Mouse (Mus musculus) heart, embryonic 11.5 days (tissue): ENCODE measurements at regions not wholly inside any gene's neighbourhood (a gene's known extent, or its start where the extent isn't known, plus 50 kb on each side); places are given as distances from the start of the nearest gene placed in this dataset.
A peak's percentile ranks its signal among the peaks of the same experiment; 100 is the strongest.

Experiments used
- ATAC-seq: fragments of 200-750 bp; cut with Nextera tagmentation; replicated peaks from 2 replicates; pipeline ENCODE4 v1.8.0; 2017; ENCODE audit warnings: moderate library complexity; ENCODE audit not compliant: insufficient number of reproducible peaks, low FRiP score, low TSS enrichment
- H3K27ac ChIP-seq: fragments of 300-500 bp; sonication (generic); 2 replicates; pipeline ENCODE4 v1.5.1; 2014; ENCODE audit warnings: mild to moderate bottlenecking, low read depth, low read length
- H3K27me3 ChIP-seq: fragments of 300-500 bp; sonication (generic); 2 replicates; pipeline ENCODE4 v1.6.1; 2014; ENCODE audit warnings: mild to moderate bottlenecking, low read length, mixed read lengths; ENCODE audit not compliant: control insufficient read depth, insufficient read depth
- H3K36me3 ChIP-seq: fragments of 300-500 bp; sonication (generic); 2 replicates; pipeline ENCODE4 v1.6.1; 2014; ENCODE audit warnings: mild to moderate bottlenecking, low read length, moderate library complexity, mixed read lengths; ENCODE audit not compliant: control insufficient read depth, insufficient read depth
- H3K4me1 ChIP-seq: fragments of 300-500 bp; sonication (generic); 2 replicates; pipeline ENCODE4 v1.6.1; 2014; ENCODE audit warnings: low read length; ENCODE audit not compliant: control insufficient read depth, insufficient read depth
- H3K4me2 ChIP-seq: fragments of 300-500 bp; sonication (generic); 2 replicates; pipeline ENCODE4 v1.6.1; 2014; ENCODE audit warnings: mild to moderate bottlenecking, moderate library complexity
- H3K4me3 ChIP-seq: fragments of 300-500 bp; sonication (generic); 2 replicates; pipeline ENCODE4 v1.5.1; 2014; ENCODE audit warnings: low read depth, low read length
- H3K9ac ChIP-seq: fragments of 300-500 bp; sonication (generic); 2 replicates; pipeline ENCODE4 v1.6.1; 2014; ENCODE audit warnings: mild to moderate bottlenecking, low read depth, low read length, moderate library complexity
- H3K9me3 ChIP-seq: fragments of 300-500 bp; sonication (generic); replicated peaks from 2 replicates; pipeline ENCODE4 v1.6.1; 2016; ENCODE audit warnings: low read length; ENCODE audit not compliant: control insufficient read depth
- WGBS: fragments of 180-500 bp; shearing (Covaris S2); extraction: QIAGEN DNeasy Blood & Tissue Kit; methylation state at CpG from one replicate; pipeline ENCODE4 v1.1.7; 2014; ENCODE audit not compliant: insufficient replicate concordance; 5-methylcytosine and 5-hydroxymethylcytosine counted together

DNA sequence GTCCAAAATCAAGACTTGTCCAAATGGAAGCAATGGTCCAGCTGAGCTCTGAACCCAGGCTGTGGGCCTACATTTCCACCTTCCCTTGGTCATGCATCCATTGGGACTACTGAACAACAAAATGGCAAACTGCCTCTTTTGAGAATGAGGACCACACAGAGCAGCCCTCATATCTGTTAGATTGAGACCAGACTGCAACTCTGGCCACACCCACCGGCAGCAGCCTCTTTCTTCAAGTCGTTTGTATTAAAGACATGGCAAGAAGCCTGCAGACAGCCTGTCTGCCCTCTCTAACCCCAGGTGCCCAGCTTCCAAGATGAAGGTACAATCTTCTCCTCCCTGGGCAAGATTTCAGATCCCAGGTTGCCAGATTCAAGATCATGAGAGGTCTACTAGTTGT lies 51.8 kb upstream of the St6galnac3 start:
- Histone ChIP-seq H3K4me2 (no peak overlapping the region), H3K36me3 (no peaks in the 10 kb centered on the region), H3K4me1 (peaks cover 7% of the 10 kb centered on the region; the same call in 1 of the 2 replicates), H3K27me3 (no peaks in the 10 kb centered on the region; the same call in 1 of the 2 replicates), H3K4me3 (no peak overlapping the region), H3K9ac (no peak overlapping the region), H3K9me3 (no peaks in the 10 kb centered on the region), H3K27ac (no peak overlapping the region)
- 42% methylated on average over 2 of the region's 2 CpGs for WGBS
- 0 out of 2 replicates have a peak, but pooled peaks have one; percentile 35 for ATAC-seq

GRCm38 (mm10) chr3:153778386-153778785 lies 53.4 kb upstream of the St6galnac3 start:
- no peak overlapping the region for H3K9ac ChIP-seq
- no peak for ATAC-seq
- no peak overlapping the region for H3K4me3 ChIP-seq
- peaks cover 11% of the 10 kb centered on the region; the same call in 1 of the 2 replicates for H3K4me1 ChIP-seq
- H3K4me2 ChIP-seq, result no peak overlapping the region
- H3K9me3 ChIP-seq, result no peaks in the 10 kb centered on the region
- H3K27ac ChIP-seq, result no peak overlapping the region
- H3K36me3 ChIP-seq, result no peaks in the 10 kb centered on the region
- H3K27me3 ChIP-seq, result no peaks in the 10 kb centered on the region; the same call in 1 of the 2 replicates
- 75% methylated on average over 7 of the region's 7 CpGs for WGBS

- Histone ChIP-seq H3K4me3 (no peak overlapping the region), H3K27me3 (peaks cover 2% of the 10 kb centered on the region; the same call in 1 of the 2 replicates), H3K4me1 (peaks cover 8% of the 10 kb centered on the region; the same call in 1 of the 2 replicates), H3K9me3 (no peaks in the 10 kb centered on the region), H3K4me2 (no peak overlapping the region), H3K9ac (no peak overlapping the region), H3K36me3 (no peaks in the 10 kb centered on the region), H3K27ac (no peak overlapping the region)
- ATAC-seq, result no peak
- 60% methylated on average over 5 of the region's 5 CpGs for WGBS
Observed at GRCm38 (mm10) chr3:153782467-153782866, 57.5 kb upstream of the St6galnac3 start.

DNA sequence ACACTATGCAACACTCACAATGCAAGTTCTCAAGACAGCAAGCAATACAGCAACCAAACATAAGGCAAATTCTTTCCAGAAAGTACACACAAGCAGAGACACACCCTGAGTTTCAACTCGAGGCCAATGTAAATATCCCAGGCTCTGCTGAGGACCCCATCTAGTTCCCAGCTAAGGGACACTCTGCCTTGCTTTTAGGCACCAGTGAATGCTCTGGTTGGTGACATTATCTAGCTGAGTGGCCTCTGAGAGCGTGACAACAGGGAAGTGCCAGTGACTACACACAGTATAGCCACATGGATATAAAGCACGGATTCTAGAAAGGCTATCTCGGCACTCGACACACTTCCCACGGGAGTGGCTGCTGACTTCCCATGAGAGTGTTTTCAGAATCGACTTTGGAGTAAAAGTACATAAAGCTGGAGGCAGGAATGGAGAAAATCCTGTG lies 58.3 kb upstream of the St6galnac3 start:
- no peak overlapping the region for H3K4me3 ChIP-seq

DNA sequence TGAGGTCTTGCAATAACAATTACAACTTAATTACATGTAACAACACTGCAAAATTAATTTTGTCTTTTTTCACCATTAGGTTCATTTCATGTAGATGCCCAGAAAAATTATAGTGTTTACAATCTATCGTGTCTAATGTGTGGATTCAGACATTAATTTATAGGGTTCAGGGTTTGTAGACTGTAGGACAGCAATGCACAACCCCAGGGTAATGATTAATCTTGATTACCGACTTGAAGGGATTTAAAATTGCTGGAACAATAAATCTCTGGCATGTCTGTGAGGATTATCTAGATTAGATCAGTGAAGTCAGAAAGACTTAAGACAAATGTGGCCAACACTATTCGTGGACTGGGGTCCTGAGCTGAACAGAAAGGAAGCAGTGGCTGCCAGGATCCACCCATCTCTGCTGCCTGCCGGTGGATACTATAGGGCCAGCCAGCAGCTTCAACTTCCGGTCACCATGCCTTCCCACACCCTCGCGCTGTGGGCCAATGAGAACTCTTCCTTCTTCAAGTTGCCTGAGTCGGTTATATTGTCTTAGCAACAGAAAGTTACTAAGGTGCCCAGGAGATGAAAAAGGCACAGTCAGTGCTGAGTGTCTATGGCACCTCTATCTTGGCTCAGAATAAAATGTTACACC lies 59.1 kb upstream of the St6galnac3 start:
- Histone ChIP-seq H3K36me3 (no peaks in the 10 kb centered on the region), H3K4me3 (no peak overlapping the region), H3K4me1 (peaks cover 7% of the 10 kb centered on the region; the same call in 1 of the 2 replicates), H3K27ac (no peak overlapping the region), H3K9me3 (no peaks in the 10 kb centered on the region), H3K27me3 (peaks cover 2% of the 10 kb centered on the region; the same call in 1 of the 2 replicates), H3K9ac (no peak overlapping the region), H3K4me2 (no peak overlapping the region)
- no peak for ATAC-seq
- 63% methylated on average over 8 of the region's 8 CpGs for WGBS

More for the DNA sequence above, 58.3 kb upstream of the St6galnac3 start:
- no peak overlapping the region for H3K27ac ChIP-seq
- H3K9ac ChIP-seq, result no peak overlapping the region
- H3K9me3 ChIP-seq, result no peaks in the 10 kb centered on the region
- ATAC-seq, result 0 out of 2 replicates have a peak, but pooled peaks have one; percentile 35
- peak overlapping the region; percentile 11; the same call in 1 of the 2 replicates for H3K4me2 ChIP-seq
- no peaks in the 10 kb centered on the region for H3K36me3 ChIP-seq
- H3K27me3 ChIP-seq, result peaks cover 2% of the 10 kb centered on the region; the same call in 1 of the 2 replicates
- 23% methylated on average over 7 of the region's 7 CpGs for WGBS
- peaks cover 7% of the 10 kb centered on the region; the same call in 1 of the 2 replicates for H3K4me1 ChIP-seq

DNA sequence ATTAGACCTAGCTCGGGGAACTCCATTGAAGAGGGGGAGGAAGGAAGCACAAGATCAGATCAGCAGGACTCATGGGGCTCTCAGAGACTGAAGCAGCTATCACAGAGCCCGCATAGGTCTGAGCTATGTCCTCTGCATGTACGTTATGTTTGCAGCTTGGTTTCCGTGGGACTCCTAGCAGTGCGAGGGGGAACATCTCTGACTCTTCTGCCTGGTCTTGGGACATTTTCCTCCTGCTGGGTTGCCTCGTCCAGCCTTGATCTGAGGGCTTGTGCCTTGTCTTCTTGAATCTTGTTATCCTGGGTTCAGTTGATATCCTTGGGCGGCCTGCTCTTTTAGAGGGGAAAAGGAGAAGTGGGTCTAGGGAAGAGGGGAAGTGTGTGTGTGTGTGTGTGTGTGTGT lies 53.6 kb upstream of the Asb17 start:
- ATAC-seq, result no peak
- 66% methylated on average over 7 of the region's 7 CpGs for WGBS
- Histone ChIP-seq H3K27me3 (no peaks in the 10 kb centered on the region; the same call in 1 of the 2 replicates), H3K9ac (peak overlapping the region; percentile 39; the same call in 1 of the 2 replicates), H3K9me3 (no peaks in the 10 kb centered on the region), H3K27ac (peak overlapping the region; percentile 83), H3K36me3 (no peaks in the 10 kb centered on the region), H3K4me1 (peaks cover 14% of the 10 kb centered on the region; the same call in 1 of the 2 replicates), H3K4me2 (peak overlapping the region; percentile 27), H3K4me3 (no peak overlapping the region)

- WGBS, result 52% methylated on average over 9 of the region's 9 CpGs
- H3K4me3 ChIP-seq, result no peak overlapping the region
Observed at GRCm38 (mm10) chr3:153790883-153791609, 53.0 kb upstream of the Asb17 start.

DNA sequence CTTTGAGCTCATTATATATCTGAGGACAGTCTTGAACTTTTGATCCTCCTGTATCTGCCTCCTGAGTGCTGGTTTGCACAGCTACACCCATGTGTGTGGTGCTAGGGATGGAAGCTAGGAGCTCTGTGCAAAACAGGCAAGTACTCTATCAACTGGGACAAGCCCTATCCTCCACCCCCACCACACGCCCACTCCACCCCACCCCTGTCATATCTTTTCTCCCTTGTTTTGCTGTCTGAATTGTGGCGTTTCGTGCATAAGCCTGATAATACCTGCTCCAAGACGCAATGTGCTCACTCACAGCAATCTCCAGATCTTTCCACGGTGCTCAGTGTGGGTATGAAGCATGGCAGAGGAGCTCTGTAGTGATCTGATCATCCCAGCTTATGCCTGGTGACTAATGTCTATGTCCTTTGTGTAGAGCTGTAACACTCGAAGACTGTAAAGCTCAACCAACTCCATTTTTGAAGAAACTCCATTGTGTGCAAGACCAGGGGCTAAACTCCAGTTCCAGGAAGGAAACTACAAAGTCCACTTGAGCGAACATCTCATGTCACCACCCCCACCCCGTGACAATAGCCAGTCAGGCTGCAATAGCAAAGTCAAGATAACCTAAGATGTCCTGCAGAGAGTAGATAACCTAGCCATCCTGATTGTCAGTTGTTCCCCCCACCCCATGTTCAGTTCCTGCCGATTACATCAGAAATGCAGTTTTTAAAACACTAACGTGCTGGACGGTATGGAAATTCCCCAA lies 52.2 kb upstream of the Asb17 start:
- H3K36me3 ChIP-seq, result no peaks in the 10 kb centered on the region
- peak; percentile 96 for ATAC-seq
- no peaks in the 10 kb centered on the region for H3K9me3 ChIP-seq
- peak overlapping the region; percentile 36 for H3K4me2 ChIP-seq
- no peak overlapping the region for H3K4me3 ChIP-seq
- H3K27ac ChIP-seq, result peak overlapping the region; percentile 83
- H3K27me3 ChIP-seq, result no peaks in the 10 kb centered on the region
- peak overlapping the region; percentile 43; the same call in 1 of the 2 replicates for H3K9ac ChIP-seq
- WGBS, result 20% methylated on average over 11 of the region's 11 CpGs
- H3K4me1 ChIP-seq, result peaks cover 14% of the 10 kb centered on the region; the same call in 1 of the 2 replicates

More at GRCm38 (mm10) chr3:153790883-153791609, 53.0 kb upstream of the Asb17 start:
- Histone ChIP-seq H3K36me3 (no peaks in the 10 kb centered on the region), H3K4me2 (peak overlapping the region; percentile 36), H3K27ac (peak overlapping the region; percentile 83), H3K27me3 (no peaks in the 10 kb centered on the region), H3K4me1 (peaks cover 14% of the 10 kb centered on the region; the same call in 1 of the 2 replicates), H3K9me3 (no peaks in the 10 kb centered on the region), H3K9ac (peak overlapping the region; percentile 43)
- ATAC-seq, result peak; percentile 26; the same call in 1 of the 2 replicates
